Mouse (Mus musculus) embryonic facial prominence, embryonic 13.5 days (tissue): ENCODE data around the gene Als2cr12. TPM values are rescaled to one million over a fixed set of nuclear protein-coding genes. Genes with fewer than 3 reads are reported as not detected.

Experiments
- polyA plus RNA-seq: library from polyadenylated mRNA; unstranded; fragments of >200 nt; fragmentation: Nextera tagmentation; extraction: Ambion mirVana; gene quantifications from 2 replicates; pipeline ENCODE4 v1.2.1, GENCODE M21; 2015

Als2cr12 gene
- polyA plus RNA-seq, 1 experiment from 2014 or later: not detected

Other genes starting within 250 kb of the Als2cr12 start
- gene Orc2, start 190.9 kb downstream of the Als2cr12 start, polyA plus RNA-seq: 34.9 and 36.5 TPM in 2 replicates
- 7.7 and 9.2 TPM in 2 replicates for gene Fam126b, start 109.7 kb downstream of the Als2cr12 start, polyA plus RNA-seq
- 175 and 176 TPM in 2 replicates for gene Ndufb3, start 109.6 kb downstream of the Als2cr12 start, polyA plus RNA-seq
- gene Cflar, start 15.5 kb upstream of the Als2cr12 start, polyA plus RNA-seq: 39.0 and 44.4 TPM in 2 replicates
- gene Casp8, start 99.4 kb upstream of the Als2cr12 start, polyA plus RNA-seq: 31.2 and 35.5 TPM in 2 replicates